ENCODE assay signal across 15 mouse cellular contexts in the genomic region with DNA sequence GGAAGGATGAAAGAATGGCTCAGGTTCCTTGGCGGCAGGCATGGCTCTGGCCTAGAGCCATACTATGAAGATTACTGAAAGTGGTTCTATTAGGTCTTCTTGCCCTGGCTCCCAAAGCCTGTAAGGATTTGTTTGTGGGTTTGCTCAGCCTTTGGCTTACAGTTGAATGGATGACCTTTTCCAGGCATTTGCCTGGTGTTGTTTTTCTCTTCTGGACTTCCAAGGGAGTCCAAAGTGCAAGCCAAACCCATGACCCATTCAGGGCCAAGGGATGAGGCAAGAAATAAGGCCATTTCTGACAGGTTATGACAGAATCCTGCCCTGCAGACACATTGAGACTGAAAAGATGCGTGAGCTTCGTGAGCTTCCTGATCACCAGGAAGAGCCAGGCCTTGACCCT.
"Had no signal": no experiment of that assay in that cellular context is flagged by ENCODE, and none has a peak within 500 bp of the region (broad histone marks: within the 10 kb centered on the region; RNA-seq: fewer than 3 reads in every experiment).

No protein-coding gene starts in this region.

- ATAC-seq: midbrain, embryonic 16.5 days had no signal

- H3K27me3 ChIP-seq: limb, embryonic 12.5 days; lung, embryonic 15.5 days; megakaryocyte, embryonic 14.5 days; neural tube, embryonic 13.5 days; stomach, embryonic 15.5 days had no signal

- H3K4me3 ChIP-seq: layer of hippocampus, adult 2 months; limb, embryonic 12.5 days; lung, embryonic 15.5 days; megakaryocyte, embryonic 14.5 days; neural tube, embryonic 13.5 days; stomach, embryonic 15.5 days had no signal

- H3K9me3 ChIP-seq: limb, embryonic 12.5 days; lung, embryonic 15.5 days; neural tube, embryonic 13.5 days; stomach, embryonic 15.5 days had no signal

- DNase-seq: lung, postnatal 14 days; right cerebral cortex, postnatal 14 days; thymus, adult 2 months; thymus, postnatal 25 days had no signal

- H3K36me3 ChIP-seq: limb, embryonic 12.5 days; lung, embryonic 15.5 days; neural tube, embryonic 13.5 days; stomach, embryonic 15.5 days had no signal

- H3K4me2 ChIP-seq: limb, embryonic 12.5 days; liver, embryonic 11.5 days; lung, embryonic 15.5 days; midbrain, embryonic 11.5 days; neural tube, embryonic 13.5 days; stomach, embryonic 15.5 days had no signal

- H3K27ac ChIP-seq: kidney, postnatal 0 days; layer of hippocampus, adult 2 months; limb, embryonic 12.5 days; lung, embryonic 15.5 days; macrophage; neural tube, embryonic 13.5 days; stomach, embryonic 15.5 days had no signal

- H3K4me1 ChIP-seq: limb, embryonic 12.5 days; lung, embryonic 15.5 days; megakaryocyte, embryonic 14.5 days; neural tube, embryonic 13.5 days; stomach, embryonic 15.5 days had no signal

- H3K9ac ChIP-seq: limb, embryonic 12.5 days; lung, embryonic 15.5 days; neural tube, embryonic 13.5 days; stomach, embryonic 15.5 days had no signal
